Mouse (Mus musculus): ENCODE data around the gene Ms4a1.

DNA sequence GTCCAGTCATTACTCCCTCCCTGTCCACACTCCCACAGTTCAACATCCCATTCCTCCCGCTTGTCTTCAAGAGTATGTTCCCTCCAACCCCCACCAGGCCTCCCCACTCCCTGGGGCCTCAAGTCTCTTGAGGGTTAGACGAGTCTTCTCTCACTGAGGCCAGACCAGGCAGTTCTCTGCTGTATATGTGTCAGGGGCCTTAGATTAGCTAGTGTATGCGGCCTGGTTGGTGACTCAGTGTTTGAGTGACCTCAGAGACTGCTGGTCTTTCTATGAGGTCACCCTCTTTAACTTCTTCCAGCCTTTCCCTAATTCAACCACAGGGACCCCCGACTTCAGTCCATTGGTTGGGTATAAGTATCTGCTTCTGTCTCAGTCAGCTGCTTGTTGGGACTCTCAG is 915 bp upstream of the Ms4a1 start:
- TF ChIP-seq CTCF (conservative IDR thresholded peaks at IDR 0.05; ENCODE audit: low read length) = no peak
- no peak for TF ChIP-seq POU5F1 (IDR thresholded peaks at IDR 0.05; ENCODE audit: borderline replicate concordance, low read length)
- no peak for TF ChIP-seq NANOG (IDR thresholded peaks at IDR 0.05; ENCODE audit: borderline replicate concordance, low read length)

Measured in E14TG2a.4 (cell line).